ENCODE assay signal across 8 mouse cellular contexts in genomic region chr2:26500027-26500598, GRCm38 (mm10). TPM values are rescaled to one million over a fixed set of nuclear protein-coding genes. Genes with fewer than 3 reads are reported as not detected.
A peak's percentile ranks its signal among the peaks of the same experiment; 100 is the strongest.
DNase-seq lines count a peak whose midpoint lies in the region; ATAC-seq lines count a peak whose summit lies in the region.

No protein-coding gene starts in this region.

- no peak for ATAC-seq in midbrain, embryonic 14.5 days (ENCODE audit: low FRiP score, low TSS enrichment)

- 26% methylated on average over 4 of the region's 4 CpGs for WGBS in midbrain, embryonic 14.5 days

- H3K9me3 ChIP-seq in midbrain, embryonic 14.5 days (ENCODE audit: control insufficient read depth, low read length), result no peaks in the 10 kb centered on the region

- peak overlapping the region; percentile 4; the same call in 1 of the 2 replicates for H3K4me3 ChIP-seq in midbrain, embryonic 14.5 days (replicated peaks; ENCODE audit: low read depth, low read length)

- peaks cover 86% of the 10 kb centered on the region for H3K4me1 ChIP-seq in midbrain, embryonic 14.5 days (ENCODE audit: control insufficient read depth, insufficient read depth, low read length)

- intact Hi-C loops in left cerebral cortex, postnatal 14 days (cut with DNase I), result loop anchor here (5.0 kb wide), 2 partner anchors 47 to 53 kb away; partner anchors contain the start of gene Sec16a

- peak overlapping the region; percentile 80 for H3K27ac ChIP-seq in midbrain, embryonic 14.5 days (replicated peaks; ENCODE audit: low read depth, low read length)

- peak; percentile 48 to 66 for DNase-seq in left cerebral cortex, postnatal 14 days (ENCODE audit: low spot score in 2 of 2)
- DNase-seq in left cerebral cortex, adult 11 months (ENCODE audit: low spot score), result no peak
- peak; percentile 91 for DNase-seq in fibroblast of lung, adult 2 months (ENCODE audit: low read depth)
- peak; percentile 37 for DNase-seq in kidney, adult 18-20 months
- DNase-seq in midbrain, embryonic 14.5 days, result peak; percentile 56
- no peak for DNase-seq in urinary bladder, postnatal 25 days (ENCODE audit: low spot score)
- no peak for DNase-seq in thymus, postnatal 0 days (ENCODE audit: low spot score)
- DNase-seq in gastrocnemius, postnatal 4 days (ENCODE audit: low spot score in 2 of 2), result no peak

- H3K9ac ChIP-seq in midbrain, embryonic 14.5 days (replicated peaks; ENCODE audit: low read length), result no peak overlapping the region; the same call in 1 of the 2 replicates

- no peaks in the 10 kb centered on the region for H3K36me3 ChIP-seq in midbrain, embryonic 14.5 days (ENCODE audit: control insufficient read depth, insufficient read depth, low read length)

- peak overlapping the region; percentile 88 for H3K4me2 ChIP-seq in midbrain, embryonic 14.5 days (ENCODE audit: low read length)

- H3K27me3 ChIP-seq in midbrain, embryonic 14.5 days (ENCODE audit: control insufficient read depth, insufficient read depth, low read length), result peaks cover 9% of the 10 kb centered on the region; the same call in 1 of the 2 replicates

RNA-seq across cellular contexts. Expression of gene Notch1, which starts 16.4 kb away (rescaled TPM):
- total RNA-seq in left cerebral cortex, postnatal 14 days (2021), result 10 to 100 TPM; 23.6 to 27.5 TPM
- polyA plus RNA-seq in midbrain, embryonic 14.5 days (2014; fragmentation: Nextera tagmentation; extraction: Ambion mirVana), result 22.0 and 33.9 TPM in 2 replicates
- polyA plus RNA-seq in thymus, postnatal 0 days (2015; fragmentation: Nextera tagmentation; extraction: Ambion mirVana), result 44.3 and 54.9 TPM in 2 replicates
- 10 to 100 TPM; 48.4 to 52.9 TPM for total RNA-seq in gastrocnemius, postnatal 4 days (2021)

RNA-seq across cellular contexts. Expression of gene Sec16a, which starts 55.1 kb away (rescaled TPM):
- 10 to 100 TPM; 42.3 to 45.5 TPM for total RNA-seq in left cerebral cortex, postnatal 14 days (2021)
- polyA plus RNA-seq in midbrain, embryonic 14.5 days (2014; fragmentation: Nextera tagmentation; extraction: Ambion mirVana), result 24.3 and 32.4 TPM in 2 replicates
- polyA plus RNA-seq in thymus, postnatal 0 days (2015; fragmentation: Nextera tagmentation; extraction: Ambion mirVana), result 12.4 and 12.9 TPM in 2 replicates
- 10 to 100 TPM; 40.9 to 45.4 TPM for total RNA-seq in gastrocnemius, postnatal 4 days (2021)

Comparison
In these comparisons a context has a peak if more than half of its experiments do, and no peak if none do; other contexts are left out.
1. DNase-seq: peak in left cerebral cortex, postnatal 14 days (2 of 2), fibroblast of lung, adult 2 months (single experiment), kidney, adult 18-20 months (single experiment) and midbrain, embryonic 14.5 days (single experiment); none in left cerebral cortex, adult 11 months (single experiment), urinary bladder, postnatal 25 days (single experiment), thymus, postnatal 0 days (single experiment) and gastrocnemius, postnatal 4 days (0 of 2).